Mouse (Mus musculus) splenic B cell, adult 2 months (primary cell): ENCODE measurements around the gene Fas.

ENCODE experiments used
- DNase-seq: peaks from one replicate; pipeline ENCODE4 v3.0.0-alpha.2; 2011; ENCODE audit warnings: low read depth, low spot score
- H3K27me3 ChIP-seq: 2 replicates; pipeline ENCODE4 v1.6.1; 2012; ENCODE audit warnings: mild to moderate bottlenecking, low read length, moderate library complexity, mixed read lengths; ENCODE audit not compliant: control insufficient read depth, poor library complexity, insufficient read depth, severe bottlenecking
- H3K36me3 ChIP-seq: 2 replicates; pipeline ENCODE4 v1.6.1; 2012; ENCODE audit warnings: mild to moderate bottlenecking, low read length, moderate library complexity, mixed read lengths; ENCODE audit not compliant: control insufficient read depth, poor library complexity, insufficient read depth, severe bottlenecking

Fas gene

GRCm38 (mm10) chr19:34265604-34266193 lies 24.8 kb upstream of the Fas start:
- Histone ChIP-seq H3K27me3 (no peaks in the 10 kb centered on the region), H3K36me3 (no peaks in the 10 kb centered on the region)
- no peak for DNase-seq

GRCm38 (mm10) chr19:34268991-34269390 lies 21.5 kb upstream of the Fas start:
- Histone ChIP-seq H3K27me3 (no peaks in the 10 kb centered on the region), H3K36me3 (no peaks in the 10 kb centered on the region)
- DNase-seq, result no peak

- no peaks in the 10 kb centered on the region for H3K27me3 ChIP-seq
- DNase-seq, result peak; percentile 51
- H3K36me3 ChIP-seq, result no peaks in the 10 kb centered on the region
Observed at GRCm38 (mm10) chr19:34270106-34270726, 20.2 kb upstream of the Fas start.

- no peaks in the 10 kb centered on the region for H3K27me3 ChIP-seq
- no peak for DNase-seq
- no peaks in the 10 kb centered on the region for H3K36me3 ChIP-seq
Observed at GRCm38 (mm10) chr19:34270824-34271464, 19.5 kb upstream of the Fas start.

GRCm38 (mm10) chr19:34273073-34273472 lies 17.4 kb upstream of the Fas start:
- H3K27me3 ChIP-seq, result no peaks in the 10 kb centered on the region
- H3K36me3 ChIP-seq, result no peaks in the 10 kb centered on the region
- DNase-seq, result no peak

- H3K27me3 ChIP-seq, result no peaks in the 10 kb centered on the region
- H3K36me3 ChIP-seq, result no peaks in the 10 kb centered on the region
- DNase-seq, result no peak
Observed at GRCm38 (mm10) chr19:34278078-34278477, 12.4 kb upstream of the Fas start.

- DNase-seq, result no peak
- Histone ChIP-seq H3K36me3 (no peaks in the 10 kb centered on the region), H3K27me3 (no peaks in the 10 kb centered on the region; the same call in 1 of the 2 replicates)
Observed at GRCm38 (mm10) chr19:34283614-34284013, 6.9 kb upstream of the Fas start.

GRCm38 (mm10) chr19:34284383-34284782 lies 6.1 kb upstream of the Fas start:
- Histone ChIP-seq H3K27me3 (no peaks in the 10 kb centered on the region; the same call in 1 of the 2 replicates), H3K36me3 (no peaks in the 10 kb centered on the region)
- peak; percentile 44 for DNase-seq

- DNase-seq, result no peak
- no peaks in the 10 kb centered on the region; the same call in 1 of the 2 replicates for H3K27me3 ChIP-seq
- no peaks in the 10 kb centered on the region for H3K36me3 ChIP-seq
Observed at GRCm38 (mm10) chr19:34284826-34285225, 5.6 kb upstream of the Fas start.

- Histone ChIP-seq H3K27me3 (no peaks in the 10 kb centered on the region; the same call in 1 of the 2 replicates), H3K36me3 (no peaks in the 10 kb centered on the region)
- no peak for DNase-seq
Observed at GRCm38 (mm10) chr19:34287221-34287620, 3.2 kb upstream of the Fas start.

- Histone ChIP-seq H3K36me3 (no peaks in the 10 kb centered on the region), H3K27me3 (no peaks in the 10 kb centered on the region; the same call in 1 of the 2 replicates)
- DNase-seq, result peak; percentile 19
Observed at GRCm38 (mm10) chr19:34287656-34288415, 2.6 kb upstream of the Fas start.

GRCm38 (mm10) chr19:34288696-34289095 lies 1.8 kb upstream of the Fas start:
- H3K27me3 ChIP-seq, result no peaks in the 10 kb centered on the region; the same call in 1 of the 2 replicates
- no peaks in the 10 kb centered on the region for H3K36me3 ChIP-seq
- DNase-seq, result no peak

GRCm38 (mm10) chr19:34290872-34291341 lies 441 bp downstream of the Fas start:
- no peak for DNase-seq
- H3K27me3 ChIP-seq, result no peaks in the 10 kb centered on the region; the same call in 1 of the 2 replicates

GRCm38 (mm10) chr19:34291379-34291778 lies 913 bp downstream of the Fas start:
- Histone ChIP-seq H3K27me3 (no peaks in the 10 kb centered on the region; the same call in 1 of the 2 replicates), H3K36me3 (no peaks in the 10 kb centered on the region)
- DNase-seq, result no peak

More at GRCm38 (mm10) chr19:34290872-34291341, 441 bp downstream of the Fas start:
- H3K36me3 ChIP-seq, result no peaks in the 10 kb centered on the region
